Comparison of ENCODE assay signal across 8 mouse cellular contexts in the genomic region with DNA sequence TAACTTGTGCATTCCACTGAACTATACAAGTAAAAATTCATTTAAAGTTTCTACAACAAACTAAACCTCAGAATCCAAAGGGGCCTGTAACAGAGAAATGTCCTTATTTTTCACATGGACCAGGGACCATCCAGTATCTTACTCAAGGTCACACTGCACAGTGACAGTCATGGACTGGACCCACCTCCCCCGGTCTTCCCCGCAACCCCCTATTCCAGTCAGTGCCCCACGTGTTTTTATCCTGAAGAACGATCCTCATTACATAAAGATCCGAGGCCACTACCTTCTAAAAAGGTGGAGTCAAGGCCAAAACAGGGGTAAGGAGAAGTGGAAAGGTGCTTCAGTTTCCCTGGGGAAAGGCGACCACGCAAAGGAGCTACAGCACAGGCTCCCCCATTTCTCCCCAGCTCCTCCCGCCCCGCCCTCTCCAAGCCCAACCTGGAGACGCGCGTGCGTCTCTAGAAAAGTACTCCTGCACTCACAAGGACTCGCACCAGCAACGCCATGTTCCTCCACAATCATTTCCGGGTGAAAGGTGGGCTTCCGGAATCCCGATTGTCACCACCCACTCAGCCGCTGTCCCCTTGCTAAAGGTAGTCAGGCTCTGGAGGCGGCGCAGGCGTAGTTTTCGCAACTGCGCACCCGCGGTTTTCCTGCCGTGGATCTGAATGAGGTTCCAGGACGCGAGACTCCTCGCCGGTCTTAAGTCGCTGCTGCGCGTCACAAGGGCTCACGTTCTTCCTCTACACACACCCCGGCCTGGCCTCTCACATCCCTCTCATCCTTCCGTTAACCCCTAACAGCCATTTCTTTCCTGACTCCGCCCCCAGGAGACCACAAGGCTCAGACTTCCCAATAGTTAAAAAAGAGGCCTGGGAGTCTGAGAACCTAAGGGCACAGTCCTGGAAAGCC. TPM values are rescaled to one million over a fixed set of nuclear protein-coding genes. Genes with fewer than 3 reads are reported as not detected.
DNase-seq lines count a peak whose midpoint lies in the region; ATAC-seq and TF ChIP-seq lines count a peak whose summit lies in the region.

A gene (minus strand): TSS at position 780 of the 912 bp plus-strand sequence.

- intact Hi-C loops in heart, postnatal 10 days (cut with DNase I), result no loop called here

- H3K4me1 ChIP-seq in E14TG2a.4 (replicated peaks; ENCODE audit: low read depth, low read length), result peaks cover 31% of the 10 kb centered on the region
- peaks cover 21% of the 10 kb centered on the region for H3K4me1 ChIP-seq in forebrain, embryonic 13.5 days
- H3K4me1 ChIP-seq in liver, postnatal 0 days (ENCODE audit: insufficient read depth), result peaks cover 18% of the 10 kb centered on the region
- H3K4me1 ChIP-seq in neural tube, embryonic 14.5 days (ENCODE audit: control insufficient read depth, insufficient read depth, low read length), result peaks cover 12% of the 10 kb centered on the region

- 0 out of 2 replicates have a peak, but pooled peaks have one; percentile 47 for TF ChIP-seq EP300 in liver, postnatal 0 days (IDR thresholded peaks at IDR 0.05; ENCODE audit: low read depth)

- under 1% methylated on average over 38 of the region's 38 CpGs for WGBS in forebrain, embryonic 13.5 days
- under 1% methylated on average over 38 of the region's 38 CpGs for WGBS in large intestine, adult 2 months
- WGBS in liver, postnatal 0 days (ENCODE audit: insufficient replicate concordance), result 1% methylated on average over 38 of the region's 38 CpGs
- 1% methylated on average over 38 of the region's 38 CpGs for WGBS in neural tube, embryonic 14.5 days

- no peak for TF ChIP-seq CTCF in E14TG2a.4 (conservative IDR thresholded peaks at IDR 0.05; ENCODE audit: low read length)
- TF ChIP-seq CTCF in liver, postnatal 0 days (IDR thresholded peaks at IDR 0.05; ENCODE audit: low read depth), result no peak

- no peaks in the 10 kb centered on the region for H3K9me3 ChIP-seq in E14TG2a.4 (ENCODE audit: low read length)
- H3K9me3 ChIP-seq in forebrain, embryonic 13.5 days (replicated peaks), result no peaks in the 10 kb centered on the region
- no peaks in the 10 kb centered on the region for H3K9me3 ChIP-seq in liver, postnatal 0 days (ENCODE audit: low read length)
- no peaks in the 10 kb centered on the region for H3K9me3 ChIP-seq in neural tube, embryonic 14.5 days (ENCODE audit: control insufficient read depth, low read length)

- ATAC-seq in forebrain, embryonic 13.5 days, result peak; percentile 97
- peak; percentile 96 for ATAC-seq in liver, postnatal 0 days
- peak; percentile 96 for ATAC-seq in neural tube, embryonic 14.5 days (ENCODE audit: low read depth)

- DNase-seq in c-Kit-positive CD71-positive TER-119-positive erythroid progenitor cells, embryonic 14.5 days (ENCODE audit: low spot score), result peak; percentile 95
- DNase-seq in heart, postnatal 10 days, result peak; percentile 95 to 97
- peak; percentile 94 for DNase-seq in large intestine, adult 2 months (ENCODE audit: low read depth, low spot score)
- peak; percentile 91 for DNase-seq in liver, postnatal 0 days
- peak; percentile 89 for DNase-seq in testis, postnatal 10 days (ENCODE audit: low spot score)

- H3K4me2 ChIP-seq in forebrain, embryonic 13.5 days, result peak within 1 kb of the TSS; percentile 76
- H3K4me2 ChIP-seq in liver, postnatal 0 days (ENCODE audit: low read depth, low read length), result peak within 1 kb of the TSS; percentile 79
- H3K4me2 ChIP-seq in neural tube, embryonic 14.5 days (ENCODE audit: low read depth, low read length), result peak within 1 kb of the TSS; percentile 63

- H3K27ac ChIP-seq in forebrain, embryonic 13.5 days, result peak within 1 kb of the TSS; percentile 84
- H3K27ac ChIP-seq in liver, postnatal 0 days (ENCODE audit: low read depth), result peak within 1 kb of the TSS; percentile 86
- peak within 1 kb of the TSS; percentile 87 for H3K27ac ChIP-seq in neural tube, embryonic 14.5 days (ENCODE audit: low read depth, low read length)

- H3K36me3 ChIP-seq in E14TG2a.4 (ENCODE audit: insufficient read depth, low read length), result no peaks in the 10 kb centered on the region
- H3K36me3 ChIP-seq in forebrain, embryonic 13.5 days (ENCODE audit: poor library complexity, severe bottlenecking), result peaks cover 6% of the 10 kb centered on the region; the same call in 1 of the 2 replicates
- no peaks in the 10 kb centered on the region for H3K36me3 ChIP-seq in liver, postnatal 0 days (replicated peaks; ENCODE audit: insufficient read depth, low read length)
- no peaks in the 10 kb centered on the region for H3K36me3 ChIP-seq in neural tube, embryonic 14.5 days (ENCODE audit: control insufficient read depth, insufficient read depth, low read length)

- peak within 1 kb of the TSS; percentile 73 for H3K9ac ChIP-seq in forebrain, embryonic 13.5 days
- H3K9ac ChIP-seq in liver, postnatal 0 days (replicated peaks), result peak within 1 kb of the TSS; percentile 73
- peak within 1 kb of the TSS; percentile 60 for H3K9ac ChIP-seq in neural tube, embryonic 14.5 days (replicated peaks; ENCODE audit: low read depth, low read length)

- no peaks in the 10 kb centered on the region for H3K27me3 ChIP-seq in E14TG2a.4 (ENCODE audit: insufficient read depth, low read length)
- H3K27me3 ChIP-seq in forebrain, embryonic 13.5 days, result no peaks in the 10 kb centered on the region
- no peaks in the 10 kb centered on the region for H3K27me3 ChIP-seq in liver, postnatal 0 days (ENCODE audit: insufficient read depth, low read length)
- H3K27me3 ChIP-seq in neural tube, embryonic 14.5 days (ENCODE audit: control insufficient read depth, insufficient read depth, low read length), result no peaks in the 10 kb centered on the region

- peak within 1 kb of the TSS; percentile 83 for H3K4me3 ChIP-seq in E14TG2a.4 (replicated peaks; ENCODE audit: low read length)
- H3K4me3 ChIP-seq in forebrain, embryonic 13.5 days, result peak within 1 kb of the TSS; percentile 70
- H3K4me3 ChIP-seq in liver, postnatal 0 days (ENCODE audit: low read depth, low read length), result peak within 1 kb of the TSS; percentile 60
- H3K4me3 ChIP-seq in neural tube, embryonic 14.5 days (ENCODE audit: low read depth, low read length), result peak within 1 kb of the TSS; percentile 42

RNA-seq across cellular contexts. Expression of the gene that starts here (rescaled TPM):
- polyA plus RNA-seq in forebrain, embryonic 13.5 days (2015; fragmentation: Nextera tagmentation; extraction: Ambion mirVana), result 69.9 and 73.5 TPM in 2 replicates
- 100 to 1,000 TPM; 184 to 197 TPM for total RNA-seq in heart, postnatal 10 days (2021)
- 26.7 and 31.3 TPM in 2 replicates for polyA plus RNA-seq in large intestine, adult 2 months (2012; rRNA removed)
- 29.3 and 31.7 TPM in 2 replicates for polyA plus RNA-seq in liver, postnatal 0 days (2015; fragmentation: Nextera tagmentation; extraction: Ambion mirVana)
- polyA plus RNA-seq in neural tube, embryonic 14.5 days (2014; fragmentation: Nextera tagmentation; extraction: Ambion mirVana), result 69.6 and 74.9 TPM in 2 replicates

Comparison
In these comparisons a context has a peak if more than half of its experiments do, and no peak if none do; other contexts are left out.
1. Peak in every context shown above with its lines: DNase-seq, ATAC-seq, H3K4me3 ChIP-seq and H3K27ac ChIP-seq.